Mouse (Mus musculus) c-Kit-positive CD71-positive TER-119-positive erythroid progenitor cells, embryonic 14.5 days (primary cell): ENCODE results near the gene Ccdc141.

ENCODE experiments used
- DNase-seq: peaks from one replicate; pipeline ENCODE4 v3.0.0-alpha.2; 2013; ENCODE audit warnings: low spot score

The Ccdc141 gene

DNA sequence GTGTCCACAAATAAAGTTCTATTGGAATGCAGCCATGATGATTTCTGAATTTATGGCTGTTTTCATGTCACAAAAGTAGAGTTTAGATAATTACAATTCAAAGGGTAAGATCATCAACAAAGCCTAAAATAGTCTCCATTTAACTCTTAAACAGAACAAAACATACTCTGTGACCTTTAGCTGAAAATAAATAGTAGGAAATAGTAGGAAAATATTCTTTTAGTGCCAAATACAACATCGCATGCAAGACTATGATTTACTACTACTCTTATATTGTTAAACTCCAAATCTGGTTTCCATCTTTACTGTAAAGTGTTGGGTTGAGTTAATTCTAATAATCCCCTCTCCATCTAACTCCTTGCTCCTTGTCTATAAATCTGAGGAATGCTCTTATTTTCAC lies 37.0 kb downstream of the Ccdc141 start:
- no peak for DNase-seq

DNA sequence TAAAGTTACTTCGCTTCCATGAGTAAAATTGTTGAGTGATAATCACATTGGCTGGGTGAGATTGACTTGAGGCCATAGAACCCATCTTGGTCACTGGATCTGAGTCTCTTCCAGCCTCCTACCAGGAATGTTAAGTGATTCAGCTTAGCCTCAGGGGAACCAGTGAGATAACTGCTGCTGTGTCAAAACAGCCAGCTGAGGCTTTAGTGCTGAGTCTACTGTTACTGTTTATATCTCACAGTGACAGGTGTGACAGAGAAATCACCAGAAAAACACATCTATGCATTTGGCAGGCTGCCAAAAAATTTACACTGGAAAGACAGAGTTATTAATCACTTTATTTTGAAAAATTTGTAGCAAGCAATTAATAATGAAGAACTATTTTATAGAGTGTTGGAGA lies 43.5 kb downstream of the Ccdc141 start:
- DNase-seq = peak; percentile 3

DNA sequence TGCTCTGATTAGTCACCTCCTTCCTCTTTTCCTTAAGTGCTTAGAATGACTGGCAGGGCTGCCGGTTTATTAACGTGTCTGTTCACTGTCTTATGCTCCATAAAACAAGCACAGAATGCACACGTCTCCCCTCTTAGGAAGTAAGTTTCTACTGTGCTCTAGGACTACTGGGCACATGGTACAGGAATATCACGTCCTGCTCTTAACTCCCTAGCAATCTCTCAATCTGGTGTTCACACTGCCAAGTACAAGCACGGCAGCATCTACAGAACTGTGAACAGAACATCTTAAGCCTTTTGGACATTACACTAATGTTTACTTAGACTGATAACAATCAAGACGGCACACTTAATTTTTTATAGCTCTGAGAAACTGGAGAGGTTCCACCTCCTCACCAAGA lies 52.3 kb downstream of the Ccdc141 start:
- DNase-seq = no peak

DNA sequence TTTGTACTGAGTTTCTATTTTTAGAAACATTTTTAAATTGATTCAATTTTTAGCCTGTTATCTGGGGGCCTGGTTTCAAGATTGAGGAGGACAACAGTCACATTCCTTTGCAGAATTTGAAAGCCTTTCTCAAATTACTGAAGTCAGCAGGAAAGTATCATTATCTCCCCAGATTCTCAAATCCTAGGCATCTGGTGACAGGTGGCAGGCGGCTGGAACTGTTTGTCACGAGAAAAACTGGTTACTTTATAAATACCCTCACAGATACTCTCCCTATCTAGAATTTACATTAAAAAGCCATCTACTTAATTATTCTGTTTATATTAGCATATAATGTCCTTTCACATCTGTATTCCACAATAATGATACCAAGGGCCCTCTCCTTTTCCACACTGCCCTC lies 56.1 kb downstream of the Ccdc141 start:
- no peak for DNase-seq

DNA sequence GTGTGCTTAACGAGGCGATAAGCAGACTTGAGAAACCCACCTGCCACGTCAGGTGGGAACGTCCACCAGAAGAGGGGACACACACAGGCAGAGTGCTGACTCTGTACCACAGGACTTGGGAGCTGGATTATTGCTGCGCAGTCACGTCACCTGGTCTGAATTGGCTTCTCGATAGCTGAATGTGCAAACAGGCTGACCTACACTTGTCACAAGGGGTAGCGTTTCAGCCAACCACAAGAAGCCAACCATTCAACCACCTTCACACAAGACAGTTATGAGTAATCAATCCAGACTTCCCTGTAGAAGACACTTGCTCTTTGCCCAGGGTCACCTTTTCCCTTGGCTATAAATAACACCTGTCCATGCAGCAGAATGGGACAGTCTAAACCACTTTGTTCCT lies 56.6 kb downstream of the Ccdc141 start:
- no peak for DNase-seq

DNA sequence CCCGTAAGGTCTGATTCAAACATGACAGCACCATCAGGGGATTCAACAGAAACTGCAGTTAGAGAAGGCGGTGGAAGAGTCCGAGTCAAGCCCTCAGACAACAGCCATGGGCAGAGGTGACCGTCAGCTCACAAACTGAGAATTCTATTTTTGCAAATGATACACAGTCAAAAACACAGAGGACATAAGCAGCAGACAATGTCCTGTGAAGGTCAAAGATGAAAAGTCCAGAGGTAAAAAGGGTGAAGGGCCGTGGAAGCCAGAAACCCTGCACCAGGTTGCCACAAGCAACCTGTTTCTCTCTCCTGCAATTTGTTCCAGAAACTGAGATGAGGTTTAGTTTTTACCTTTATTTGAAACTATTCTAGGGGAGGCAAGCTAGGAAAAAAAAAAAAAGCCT lies 57.4 kb downstream of the Ccdc141 start:
- no peak for DNase-seq

DNA sequence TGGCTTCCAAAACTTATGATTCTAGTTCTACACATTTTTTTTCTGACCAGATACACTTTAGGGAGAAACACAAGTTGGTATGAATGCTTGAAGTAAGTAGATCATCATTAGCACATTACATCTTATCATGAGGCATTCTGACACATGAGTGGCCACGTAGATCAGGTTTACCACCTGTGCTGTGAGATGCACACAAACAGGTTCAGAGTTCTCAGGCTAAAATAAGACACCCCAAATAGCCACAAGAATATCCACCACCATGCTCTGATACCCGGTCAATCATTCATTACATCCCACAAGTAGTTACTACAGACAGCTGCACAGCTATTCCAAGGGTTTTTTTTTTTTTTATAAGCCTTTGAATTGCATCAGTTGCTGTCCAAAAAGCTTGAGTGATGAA lies 59.3 kb downstream of the Ccdc141 start:
- DNase-seq = no peak

DNA sequence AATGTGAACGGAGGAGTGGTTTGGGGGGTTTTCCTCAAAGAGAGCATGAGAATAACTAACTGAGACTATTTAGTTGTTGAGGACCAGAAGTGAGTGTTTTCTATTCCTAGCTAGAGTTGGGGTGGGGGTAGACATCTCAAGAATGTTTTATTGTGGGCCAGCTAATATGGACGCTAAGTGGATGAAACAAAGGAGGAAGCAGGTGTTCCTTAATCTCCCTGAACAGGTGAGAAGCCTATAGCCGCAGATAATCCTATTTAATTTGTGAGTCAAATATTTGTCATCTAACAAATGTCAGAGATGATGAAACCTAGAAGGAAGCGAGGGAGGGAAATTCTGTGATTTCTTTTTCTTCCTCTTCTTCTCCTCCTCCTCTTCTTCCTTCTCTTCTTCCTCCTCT lies 60.1 kb downstream of the Ccdc141 start:
- DNase-seq = no peak

DNA sequence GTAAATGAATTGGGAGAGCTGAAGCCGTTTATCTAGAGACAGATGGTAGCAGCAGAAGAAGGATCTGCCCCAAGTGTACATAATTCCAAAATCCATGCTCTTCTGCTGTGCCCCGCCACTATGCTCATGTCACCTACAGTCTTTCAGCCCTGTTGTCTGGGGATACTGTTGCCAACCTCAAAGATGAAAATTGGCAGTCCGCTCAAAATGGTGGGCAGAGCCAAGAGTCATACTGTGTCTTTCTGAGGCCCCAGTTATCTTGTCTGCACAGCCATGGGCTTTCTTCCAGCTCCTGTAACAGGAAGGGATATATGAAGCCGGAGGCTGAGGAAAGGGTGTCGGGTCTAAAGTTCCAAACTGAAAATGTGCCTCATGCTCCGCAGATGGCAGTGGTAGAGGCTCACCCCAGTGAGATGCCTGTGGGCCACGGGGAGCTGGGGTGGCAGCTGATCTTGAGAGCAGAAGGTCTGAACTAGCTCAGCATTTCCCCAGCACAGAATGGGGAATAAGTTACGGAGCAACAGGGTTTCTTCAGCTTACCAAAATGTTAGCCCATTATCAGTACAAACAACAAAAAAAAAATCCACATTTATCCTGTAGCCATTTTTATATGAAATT lies 60.8 kb downstream of the Ccdc141 start:
- no peak for DNase-seq

DNA sequence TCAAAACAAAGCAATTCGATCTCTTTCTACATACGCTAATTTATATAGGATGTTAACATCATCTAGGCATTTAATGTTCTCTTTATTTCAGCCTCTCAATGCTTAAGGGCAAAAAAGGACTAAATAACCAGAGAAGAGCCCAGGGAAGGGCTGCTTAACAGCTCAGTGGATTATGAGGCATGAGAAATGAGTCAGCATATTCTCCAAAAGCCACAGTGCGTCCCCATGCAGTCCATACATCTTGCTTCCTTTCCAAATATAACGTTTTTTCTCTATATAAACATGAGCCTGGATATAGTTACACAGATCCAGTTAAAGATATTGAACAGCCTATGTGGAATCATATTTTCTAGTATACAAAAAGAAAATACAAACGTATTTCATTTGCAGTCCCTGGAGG lies 61.9 kb downstream of the Ccdc141 start:
- no peak for DNase-seq

DNA sequence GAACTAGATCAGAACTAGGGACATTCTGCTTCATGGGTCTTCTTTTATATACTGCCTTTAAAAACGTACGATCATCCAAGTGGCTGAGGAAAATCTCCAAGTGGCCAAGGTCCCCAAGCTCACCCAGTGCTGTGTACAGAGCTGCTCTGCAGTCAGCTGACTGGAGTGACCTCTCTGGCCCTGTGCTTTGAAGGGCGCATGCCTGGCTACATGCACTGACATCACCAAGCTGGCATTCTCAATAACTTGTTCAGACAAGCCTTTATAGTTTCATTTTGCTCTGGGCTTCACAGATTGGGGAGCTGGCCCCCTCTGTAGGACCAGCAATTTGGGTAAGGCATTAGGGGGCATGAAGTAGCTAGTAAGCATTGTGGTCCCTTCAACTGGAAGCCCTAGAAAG lies 64.3 kb downstream of the Ccdc141 start:
- DNase-seq = no peak

DNA sequence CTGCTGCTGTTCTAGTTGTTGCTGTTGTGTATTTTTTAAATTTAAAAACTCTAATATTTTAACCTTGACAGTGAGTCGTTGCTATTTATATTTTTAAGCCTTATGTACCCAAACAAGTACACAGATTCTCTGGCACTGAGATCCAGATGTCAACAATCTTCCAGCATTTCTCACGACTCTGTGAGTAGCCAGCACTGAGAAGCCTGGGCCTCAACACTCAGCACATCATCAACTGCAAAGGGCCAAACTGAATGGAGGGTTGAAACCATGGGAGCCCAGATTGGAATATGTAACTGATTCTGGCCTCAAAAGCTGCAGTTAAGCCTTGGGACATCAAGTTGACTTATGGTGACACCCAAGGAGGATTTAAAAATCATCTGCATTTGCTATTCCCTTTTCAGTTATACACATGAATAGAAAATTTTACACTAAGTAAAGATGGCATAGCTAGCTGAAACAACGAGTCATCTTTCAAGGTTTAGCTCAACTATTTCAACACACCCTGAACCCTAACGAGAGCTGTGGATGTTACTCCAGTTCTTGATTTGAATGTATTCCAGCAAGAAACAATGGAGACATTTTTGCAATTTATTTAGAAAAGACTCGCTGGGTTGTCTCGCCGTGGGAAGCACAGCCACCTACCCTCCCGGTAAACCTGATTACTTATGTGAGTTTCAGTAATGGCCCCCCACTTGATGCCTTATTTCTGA lies 65.3 kb downstream of the Ccdc141 start:
- DNase-seq = no peak

DNA sequence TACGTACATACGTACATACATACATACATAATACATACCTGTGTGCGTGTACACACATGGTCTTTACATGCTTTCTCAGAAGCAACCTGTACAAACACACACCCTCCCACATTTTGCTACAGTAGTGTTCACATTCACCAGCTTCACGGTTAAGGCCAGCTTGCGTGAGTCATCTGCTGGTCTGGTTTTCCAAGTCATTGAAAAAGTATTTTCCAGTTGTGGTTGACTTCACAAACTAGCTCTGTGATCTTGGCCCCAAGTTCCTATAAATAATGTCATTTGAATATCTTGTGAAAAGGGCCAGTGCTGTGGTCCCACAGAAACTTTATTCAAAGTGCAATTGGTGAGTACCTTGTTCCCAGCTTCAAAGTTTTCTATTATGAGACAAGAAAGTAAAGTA lies 67.9 kb downstream of the Ccdc141 start:
- no peak for DNase-seq

DNA sequence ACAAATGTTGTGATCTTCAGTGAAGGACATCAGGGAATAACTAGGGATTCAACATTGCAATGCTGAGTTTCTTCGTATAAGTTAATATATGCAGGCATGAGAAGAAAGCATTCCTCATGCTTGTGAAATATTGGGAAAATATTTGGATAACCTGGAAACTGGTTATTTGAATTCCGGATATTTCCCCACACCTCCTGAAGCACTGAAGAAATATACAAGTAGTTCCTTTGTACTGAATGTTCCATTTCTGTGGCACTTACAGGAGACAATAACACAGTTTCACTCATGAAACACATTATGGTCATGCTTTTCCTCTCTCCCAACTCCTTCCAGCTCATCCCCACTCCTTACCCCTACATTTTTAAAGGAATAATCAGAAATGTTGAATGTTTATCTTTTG lies 70.6 kb downstream of the Ccdc141 start:
- DNase-seq = no peak

DNA sequence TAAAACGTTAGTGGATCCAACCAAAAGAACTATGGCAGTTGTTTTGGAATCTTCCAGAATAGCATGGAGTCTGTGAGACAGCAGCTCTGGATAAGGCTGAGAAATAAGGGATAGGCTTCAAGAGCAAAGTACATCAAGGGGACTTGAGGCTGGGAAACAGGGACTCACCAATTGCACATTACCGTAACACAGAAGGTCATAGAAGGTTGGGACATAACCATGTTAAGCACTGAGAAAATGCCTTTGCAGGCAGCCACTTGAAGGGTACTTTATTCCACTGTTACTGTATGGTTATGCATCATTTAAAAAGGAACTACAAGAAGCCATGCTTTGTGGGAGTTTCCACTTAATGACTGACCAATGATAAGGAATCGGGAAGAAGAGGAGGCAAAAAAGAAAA lies 71.7 kb downstream of the Ccdc141 start:
- DNase-seq = no peak

DNA sequence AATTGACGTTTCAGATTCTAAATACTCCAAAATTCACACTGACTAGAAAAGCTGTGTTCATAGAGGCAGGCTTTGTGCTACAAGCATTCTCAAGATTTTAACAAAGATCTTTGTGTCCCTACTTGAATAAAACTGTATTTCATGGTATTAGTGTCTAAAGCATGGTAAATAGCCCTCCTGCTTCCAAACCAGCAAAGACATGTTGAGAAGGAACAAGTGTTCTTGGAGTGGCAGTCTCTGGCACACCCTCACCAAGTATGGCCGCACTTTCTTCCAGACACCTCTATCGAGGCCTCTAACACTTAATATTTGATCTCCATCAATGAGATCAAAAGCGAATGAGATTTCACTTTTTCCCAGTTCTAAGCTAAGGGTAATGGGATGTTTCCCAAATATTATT lies 78.7 kb downstream of the Ccdc141 start:
- DNase-seq = no peak

DNA sequence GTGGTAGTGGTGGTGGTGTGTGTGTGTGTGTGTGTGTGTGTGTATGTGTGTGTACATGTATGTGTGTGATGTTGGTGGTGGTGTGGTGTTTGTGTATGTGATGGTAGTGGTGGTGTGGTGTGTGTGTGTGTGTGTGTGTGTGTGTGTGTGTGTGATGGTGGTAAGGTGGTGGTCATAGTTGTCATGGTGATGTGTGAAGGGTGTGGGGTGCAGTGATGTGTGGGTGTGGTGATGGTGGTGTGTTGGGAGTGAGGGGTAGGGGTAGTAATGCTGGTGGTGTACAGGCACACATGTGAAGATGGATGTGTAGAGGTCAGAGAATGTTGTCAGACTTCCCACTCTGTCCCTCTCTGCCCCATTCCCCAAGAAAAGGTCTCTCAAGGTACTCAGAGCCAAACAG lies 85.1 kb downstream of the Ccdc141 start:
- DNase-seq = no peak

DNA sequence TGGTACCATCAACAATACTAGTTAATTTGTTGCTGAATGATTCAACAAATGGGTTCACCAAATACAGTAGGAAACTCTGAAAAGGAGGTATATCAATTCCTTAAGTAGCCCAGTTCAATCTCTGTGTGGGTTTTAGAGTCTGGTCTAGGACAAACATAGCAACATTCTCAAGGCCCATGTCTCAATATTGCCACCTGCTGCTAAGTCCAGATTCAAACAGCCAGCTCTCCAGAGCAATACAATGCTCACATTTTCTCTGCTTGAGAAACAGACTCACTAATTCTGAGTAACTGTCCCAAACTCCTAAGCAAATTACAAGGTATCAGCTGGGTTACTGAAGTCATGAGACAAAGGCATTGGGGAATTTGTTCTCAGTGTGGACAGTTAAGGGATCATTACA lies 85.8 kb downstream of the Ccdc141 start:
- no peak for DNase-seq

DNA sequence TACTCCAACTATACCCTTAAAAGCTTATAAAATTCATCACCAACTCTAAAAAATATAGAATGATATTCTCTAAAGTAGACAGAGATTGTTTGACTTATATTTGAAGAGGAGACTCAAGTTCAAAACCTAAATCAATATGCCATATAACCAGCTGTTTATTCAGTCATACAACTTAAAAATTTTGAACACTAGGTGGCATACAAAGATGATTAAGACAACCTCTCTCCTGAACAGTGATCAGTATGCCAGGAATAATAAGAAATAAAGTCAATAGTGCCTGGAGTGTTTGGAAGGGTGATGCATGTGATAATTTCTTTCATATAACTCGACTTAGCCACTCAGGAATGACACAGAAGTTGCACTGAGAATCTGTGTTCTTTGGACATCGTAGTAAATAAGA lies 89.3 kb downstream of the Ccdc141 start:
- no peak for DNase-seq

DNA sequence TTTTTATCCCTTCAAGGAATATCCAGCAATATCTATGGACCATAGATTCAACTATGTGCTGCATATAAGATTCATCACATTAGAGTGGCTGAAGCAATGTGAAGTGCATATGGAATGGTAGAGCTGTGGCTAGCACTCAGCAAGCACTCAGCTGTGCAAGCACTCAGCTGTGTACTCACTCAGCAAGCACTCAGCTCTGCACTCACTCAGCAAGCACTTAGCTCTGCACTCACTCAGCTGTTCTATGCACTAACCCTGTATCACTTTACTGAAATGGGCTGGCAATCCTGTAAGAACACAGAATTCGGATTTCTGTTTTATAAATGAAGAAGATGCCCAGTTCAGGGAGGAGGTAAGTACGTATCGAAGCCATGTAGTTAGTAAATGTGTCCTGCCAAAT lies 89.8 kb downstream of the Ccdc141 start:
- no peak for DNase-seq

DNA sequence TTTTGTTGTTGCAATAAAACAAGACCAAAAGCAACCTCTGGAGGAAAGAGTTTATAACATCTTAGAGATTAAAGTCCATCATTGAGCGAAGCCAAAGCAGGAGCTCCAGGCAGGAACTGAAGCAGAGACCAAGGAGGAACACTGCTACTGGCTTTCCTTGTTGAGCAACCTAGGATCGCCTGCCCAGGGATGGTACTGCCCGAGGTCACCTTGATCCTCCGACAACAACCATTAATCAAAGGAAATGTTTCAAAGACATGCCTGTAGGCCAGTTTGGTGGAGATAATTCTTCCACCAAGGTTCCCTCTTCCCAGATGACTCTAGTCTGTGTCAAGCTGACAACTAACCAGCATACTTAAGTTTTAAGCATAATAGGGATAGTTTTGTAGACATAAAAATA lies 91.7 kb downstream of the Ccdc141 start:
- DNase-seq = no peak

DNA sequence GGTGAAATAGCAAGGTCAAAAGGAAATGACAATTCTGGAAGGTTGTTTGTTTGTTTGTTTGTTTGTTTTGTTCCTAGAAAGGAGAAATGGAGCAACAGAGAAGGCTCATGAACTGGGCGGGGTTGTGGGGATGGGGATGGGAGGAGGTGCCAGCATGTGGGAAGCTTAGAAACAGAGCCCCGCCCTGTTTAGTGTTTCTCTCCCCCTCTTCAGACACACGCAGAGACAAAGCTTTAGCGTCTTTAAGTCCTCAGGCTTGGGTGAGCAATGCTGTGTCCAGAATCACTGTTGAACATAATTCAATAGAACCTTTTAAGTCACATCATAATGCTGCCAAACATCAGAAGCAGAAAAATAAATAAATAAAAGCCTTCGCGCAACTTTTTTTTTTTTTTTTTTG lies 96.1 kb downstream of the Ccdc141 start:
- DNase-seq = no peak

DNA sequence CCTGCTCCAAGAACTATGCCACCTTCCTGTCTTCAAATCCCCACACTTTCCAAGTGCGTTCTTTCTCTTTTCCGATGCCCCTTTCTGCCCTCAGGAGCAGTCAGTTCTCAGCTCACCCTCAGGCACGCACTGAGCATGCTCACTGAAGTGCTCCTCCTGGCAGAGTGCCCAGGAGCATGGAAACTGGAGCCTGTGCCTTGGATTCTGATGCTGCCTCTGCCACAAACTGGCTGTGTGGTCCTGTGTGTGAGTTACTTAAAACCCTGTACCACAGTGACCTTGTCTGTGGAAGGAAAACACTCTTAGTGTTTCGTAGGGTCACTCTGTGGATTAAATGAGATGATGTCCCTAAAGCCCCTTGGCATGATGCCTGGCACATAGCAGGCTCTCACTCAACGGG lies 96.5 kb downstream of the Ccdc141 start:
- DNase-seq = no peak

DNA sequence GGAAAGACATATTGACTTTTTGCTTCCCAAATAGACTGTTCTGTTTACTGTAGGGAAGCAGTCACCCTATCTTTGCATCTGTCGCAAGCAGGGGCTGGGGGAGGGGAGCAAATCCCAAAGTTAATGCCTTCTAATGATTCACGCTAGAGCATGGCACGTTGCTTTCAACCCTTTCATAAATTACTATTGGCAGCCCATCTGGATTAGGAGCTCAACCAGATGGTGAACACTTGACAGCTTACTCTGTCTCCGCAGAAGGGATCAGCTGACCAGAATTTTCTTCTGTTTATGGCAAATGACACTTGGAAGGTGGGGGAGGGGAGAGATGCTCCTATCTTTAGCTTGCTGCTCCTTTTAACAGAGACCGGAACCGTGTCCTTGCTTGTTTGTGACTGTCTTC lies 105.1 kb downstream of the Ccdc141 start:
- no peak for DNase-seq
